Mouse (Mus musculus) spleen, postnatal 14 days (tissue): ENCODE results near the gene Tstd2.

Experiments used
- DNase-seq, 2 experiments: peaks; one replicate each; pipeline ENCODE4 v3.0.0; 2021 to 2022; ENCODE audit warnings: low spot score in 2 of 2

The Tstd2 gene

DNA sequence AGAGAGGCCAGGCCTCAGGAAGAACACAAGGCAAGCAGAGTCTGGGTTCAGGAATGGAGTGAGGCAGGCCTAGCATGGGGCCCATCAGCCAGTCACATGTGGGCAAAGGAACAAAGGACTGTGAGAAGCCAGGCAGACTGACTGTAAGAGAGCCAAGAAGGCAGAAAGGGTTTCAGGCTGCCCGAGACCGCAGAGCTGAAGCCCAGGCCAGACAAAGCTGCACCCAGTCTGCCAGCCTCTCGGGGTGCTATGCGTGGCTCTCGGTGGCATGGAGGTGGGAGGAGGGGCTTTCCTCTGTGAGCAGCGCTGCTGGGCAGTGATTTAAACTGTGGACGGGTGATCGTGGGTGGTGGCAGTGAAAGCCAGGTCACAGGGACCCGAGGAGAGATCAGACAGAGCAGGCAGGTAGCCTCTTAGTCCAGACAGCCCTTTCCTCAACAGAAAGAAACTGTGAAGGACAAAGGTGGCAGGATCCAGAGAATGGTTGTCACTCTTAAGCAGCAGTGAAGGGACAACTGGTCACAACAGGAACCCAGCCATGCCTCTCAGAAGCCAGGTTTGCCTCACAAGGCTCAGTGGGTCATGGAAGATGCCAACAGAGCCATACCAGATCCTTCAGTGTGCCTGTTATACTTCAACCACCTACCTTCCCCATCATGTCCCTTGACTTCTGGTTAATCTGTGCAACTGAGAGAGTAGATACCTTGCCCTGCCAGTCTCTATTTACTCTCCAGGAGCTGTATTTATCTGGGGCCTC lies 53.9 kb downstream of the Tstd2 start:
- no peak for DNase-seq

DNA sequence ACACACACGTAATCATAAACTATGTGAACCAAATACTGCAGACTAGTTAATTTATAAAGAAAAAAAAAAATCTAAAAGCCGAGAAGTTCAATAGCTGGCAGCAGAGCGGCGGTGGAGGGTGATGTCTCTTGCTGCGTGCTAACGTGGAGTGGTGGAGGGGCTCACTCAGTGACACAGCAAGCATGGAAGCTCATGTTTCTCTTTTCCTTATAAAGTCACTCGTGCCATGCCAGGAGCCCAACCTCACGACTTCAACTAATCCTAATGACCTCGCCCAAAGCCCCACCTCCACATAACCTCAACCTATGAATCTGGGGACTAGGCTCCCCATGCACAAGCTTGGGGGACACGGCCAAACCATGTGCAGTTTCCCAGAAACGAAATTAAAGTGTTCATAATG lies 55.9 kb downstream of the Tstd2 start:
- DNase-seq = no peak

DNA sequence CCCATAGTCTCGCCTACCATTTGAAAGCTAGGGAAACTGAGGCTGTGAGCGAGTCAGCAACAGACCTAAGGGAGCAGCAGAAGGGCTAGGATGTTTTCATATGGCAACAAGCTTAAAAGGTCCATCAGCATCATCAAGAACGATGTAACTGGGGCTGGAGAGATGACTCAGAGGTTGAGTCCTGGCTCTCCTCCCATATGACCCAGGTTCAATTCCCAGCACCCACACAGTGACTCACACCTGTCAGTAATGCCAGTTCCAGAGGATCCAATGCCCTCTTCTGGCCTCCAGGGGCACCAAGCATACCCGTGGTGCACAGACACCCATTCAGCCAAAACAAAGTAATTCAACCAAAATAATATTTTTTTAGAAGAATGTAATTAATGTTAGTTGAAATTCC lies 58.2 kb downstream of the Tstd2 start:
- no peak for DNase-seq

DNA sequence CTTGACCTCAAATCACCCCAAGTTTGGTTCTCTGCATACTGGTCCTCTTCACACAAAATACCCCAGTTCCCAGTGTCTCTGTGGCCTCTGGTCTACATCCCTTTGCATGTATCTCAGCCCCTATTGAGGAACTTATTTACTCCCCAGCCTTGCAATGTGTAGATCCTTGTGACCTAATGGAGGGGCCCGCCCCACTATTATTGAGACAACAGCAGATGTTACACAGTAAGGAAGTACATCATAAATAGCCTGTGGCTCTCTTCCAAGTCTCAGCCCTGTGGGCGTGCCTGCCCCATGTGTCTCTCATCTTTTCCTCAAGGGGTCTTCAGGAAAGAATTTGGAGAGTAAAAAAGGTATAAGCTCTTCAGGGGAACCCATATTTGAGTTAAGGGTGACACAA lies 61.6 kb downstream of the Tstd2 start:
- DNase-seq = no peak

DNA sequence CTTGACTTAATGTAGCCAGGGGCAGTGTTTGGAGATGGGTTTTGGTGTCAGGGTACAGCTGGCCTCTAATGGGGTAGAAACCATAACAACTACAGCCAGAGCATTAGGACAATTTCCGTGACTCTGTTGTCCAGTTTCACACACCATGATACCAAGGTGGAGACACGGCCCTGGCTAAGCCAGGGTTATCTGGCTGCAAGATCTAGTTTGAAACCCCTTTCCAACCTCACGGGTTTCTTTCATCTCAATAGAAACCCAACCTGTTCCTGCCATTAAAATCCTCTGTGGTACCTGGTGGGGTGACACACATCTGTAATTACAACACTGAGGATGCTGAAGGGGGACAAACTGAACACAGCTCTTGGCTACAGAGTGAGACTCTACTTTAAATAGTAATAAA lies 62.8 kb downstream of the Tstd2 start:
- DNase-seq = no peak

DNA sequence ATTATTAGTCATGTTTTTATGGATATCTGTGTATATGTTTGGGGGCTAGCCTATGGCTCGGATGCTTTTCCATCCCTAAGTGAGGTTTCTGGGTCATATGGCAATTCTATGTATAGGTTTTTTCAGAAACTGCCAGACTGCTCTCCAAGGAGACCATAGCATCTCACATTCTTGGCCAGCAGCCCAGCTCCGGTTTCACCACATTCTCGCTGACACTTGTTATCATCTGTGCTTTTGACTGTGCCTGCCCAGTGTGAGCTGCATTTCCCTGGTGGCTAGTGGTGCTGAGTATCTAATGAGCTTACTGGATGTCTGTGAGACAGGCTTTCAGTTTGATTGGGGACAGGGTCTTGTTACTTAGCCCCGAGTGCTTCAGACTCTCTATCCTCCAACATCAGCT lies 64.8 kb downstream of the Tstd2 start:
- no peak for DNase-seq

DNA sequence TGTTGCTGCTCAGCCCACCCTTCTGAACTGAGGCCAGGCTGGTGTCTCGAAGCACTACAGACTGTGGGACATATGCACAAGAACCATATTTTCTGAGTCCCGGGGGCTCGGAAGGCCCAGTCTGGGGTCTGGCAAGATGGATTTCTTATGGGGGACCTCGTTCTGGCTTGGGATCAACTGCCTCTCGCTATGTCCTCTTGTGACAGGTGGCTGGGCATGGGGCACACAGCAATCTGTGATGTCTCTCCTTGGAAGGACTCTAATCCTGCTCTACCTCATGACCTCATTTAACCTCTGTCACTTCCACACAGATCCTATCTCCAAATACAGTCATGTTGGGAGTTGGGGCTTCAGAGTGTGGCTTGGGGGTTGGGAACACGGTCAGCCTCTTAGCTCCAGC lies 65.9 kb downstream of the Tstd2 start:
- DNase-seq = no peak

DNA sequence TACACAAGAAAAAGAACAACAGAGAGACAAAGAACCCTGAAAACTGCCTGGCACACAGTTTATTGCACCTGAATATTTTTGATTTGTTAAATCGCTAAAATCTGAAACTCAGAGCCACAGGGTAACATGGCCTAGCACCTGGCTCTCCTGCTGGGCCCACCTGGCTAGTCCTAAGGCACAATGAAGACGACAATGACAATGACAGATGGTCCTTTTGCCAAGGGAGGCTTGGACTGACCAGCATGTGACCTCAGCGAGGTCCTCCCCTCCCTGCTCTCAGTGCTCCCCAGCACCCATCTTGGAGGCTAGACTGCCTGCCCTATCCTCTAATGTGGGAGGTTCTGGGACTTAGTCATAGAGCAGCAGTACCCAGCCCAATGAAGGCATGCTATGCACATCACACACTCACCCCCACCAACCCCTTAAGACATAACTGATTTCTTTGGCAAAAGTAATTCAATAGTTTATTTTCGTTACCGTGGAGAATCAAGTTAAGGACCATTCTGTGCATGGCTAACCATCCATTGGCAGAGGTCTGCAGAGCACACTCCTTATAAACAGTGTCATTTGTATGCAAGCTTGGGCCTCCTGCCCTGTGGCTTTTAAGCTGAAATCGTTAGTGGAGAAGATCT lies 68.5 kb downstream of the Tstd2 start:
- DNase-seq = no peak

DNA sequence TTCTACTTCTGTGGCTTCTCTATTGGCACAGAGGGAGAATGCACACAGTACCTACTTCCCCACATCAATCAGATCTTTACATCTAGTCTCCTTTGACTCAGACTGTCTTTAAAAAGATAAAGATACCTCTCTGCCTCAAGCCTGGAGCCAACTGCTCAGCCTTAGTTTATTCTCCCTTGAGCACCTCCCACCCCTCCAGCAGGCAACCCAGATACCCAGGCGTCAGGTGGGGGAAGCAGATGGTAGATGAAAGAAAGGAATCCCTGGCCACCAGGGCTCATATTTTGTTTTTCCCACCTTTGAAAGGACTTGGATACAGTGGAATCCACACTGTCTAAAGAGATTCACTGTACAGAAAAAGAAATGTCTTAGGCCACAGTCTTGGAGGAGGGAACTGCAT lies 69.9 kb downstream of the Tstd2 start:
- no peak for DNase-seq

DNA sequence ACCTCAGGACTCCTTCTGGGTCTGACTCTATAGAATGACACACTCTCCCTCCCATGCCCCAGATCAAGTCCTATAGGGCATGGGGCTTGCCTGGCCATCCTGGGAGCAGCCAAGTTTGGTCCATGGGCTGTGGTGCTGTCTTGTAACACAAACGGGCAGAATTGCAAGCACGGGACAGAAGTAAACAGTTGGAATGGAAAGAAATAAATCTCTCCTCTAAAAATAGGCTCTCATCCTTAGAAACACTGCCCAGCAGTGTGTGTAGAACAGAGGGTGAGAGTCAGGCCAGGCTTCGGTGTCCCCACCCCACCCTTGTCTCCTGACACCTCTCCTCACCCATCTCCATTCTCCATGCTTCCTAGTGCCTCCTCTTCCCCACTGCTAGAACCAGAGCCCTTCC lies 70.4 kb downstream of the Tstd2 start:
- no peak for DNase-seq

DNA sequence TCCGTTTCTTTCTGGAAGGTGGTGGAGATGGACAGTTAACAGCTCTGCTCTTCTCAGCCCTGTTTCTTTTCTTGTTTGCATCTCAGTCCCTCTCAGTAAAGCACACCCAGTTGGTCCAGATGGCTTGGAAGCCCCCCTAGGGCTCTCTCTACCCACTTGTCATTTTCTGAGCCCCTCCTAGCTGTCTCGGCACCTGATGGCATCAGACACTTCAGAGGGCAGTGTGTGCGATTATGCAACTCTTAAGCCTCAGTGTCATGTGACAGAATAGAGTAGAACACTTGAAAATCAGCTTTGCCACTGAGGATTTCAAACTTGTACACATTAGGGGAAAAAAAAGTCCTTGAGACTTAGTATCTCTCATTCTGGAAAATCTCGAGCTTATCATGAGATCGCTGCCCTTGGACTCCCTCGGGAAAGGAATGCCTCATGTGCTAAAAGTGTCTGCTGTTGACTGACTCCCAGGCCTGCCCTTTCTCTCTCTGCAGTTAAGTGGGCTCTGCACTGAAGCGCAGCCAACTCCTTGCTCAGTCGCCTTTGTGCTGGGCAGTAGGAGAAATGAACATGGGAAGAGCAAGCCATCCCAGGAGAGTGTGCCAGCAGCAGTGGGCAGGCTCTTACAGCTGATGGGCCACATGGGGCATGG lies 72.7 kb downstream of the Tstd2 start:
- no peak for DNase-seq

DNA sequence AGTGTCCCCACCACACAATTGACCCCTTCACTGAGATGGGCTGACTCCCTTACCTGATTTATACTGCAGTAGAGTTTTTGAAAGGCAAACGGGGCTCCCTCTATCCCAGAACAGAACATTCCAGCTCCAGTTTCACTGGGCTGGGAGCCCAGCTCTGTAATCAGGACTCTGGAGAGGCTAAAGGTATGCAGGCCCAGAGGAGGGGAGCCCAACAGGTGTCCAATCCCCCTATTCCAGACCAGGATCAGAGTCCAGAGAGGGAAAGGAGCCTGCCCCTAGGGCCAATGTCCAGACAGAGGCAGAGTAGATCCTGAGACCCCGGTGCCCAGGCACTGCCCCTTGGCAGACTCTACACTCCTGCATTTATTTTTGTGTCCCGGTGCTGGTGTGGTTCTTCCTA lies 73.5 kb downstream of the Tstd2 start:
- DNase-seq = no peak
